Mouse (Mus musculus) limb, embryonic 12.5 days (tissue): ENCODE measurements around the gene Klf15. TPM values are rescaled to one million over a fixed set of nuclear protein-coding genes. Genes with fewer than 3 reads are reported as not detected.

Source experiments
- ATAC-seq: fragments of 200-750 bp; cut with Nextera tagmentation; 2 replicates; pipeline ENCODE4 v1.8.0; 2017; ENCODE audit warnings: low read depth, moderate TSS enrichment; ENCODE audit not compliant: insufficient number of reproducible peaks, insufficient read depth, low FRiP score, low TSS enrichment
- H3K27ac ChIP-seq: fragments of 300-500 bp; sonication (generic); 2 replicates; pipeline ENCODE4 v1.5.1; 2016; ENCODE audit warnings: mild to moderate bottlenecking, moderate library complexity
- H3K27me3 ChIP-seq: fragments of 300-500 bp; sonication (generic); 2 replicates; pipeline ENCODE4 v1.6.1; 2016; ENCODE audit warnings: mild to moderate bottlenecking, moderate library complexity
- H3K36me3 ChIP-seq: fragments of 300-500 bp; sonication (generic); 2 replicates; pipeline ENCODE4 v1.6.1; 2016; ENCODE audit warnings: mild to moderate bottlenecking, moderate library complexity
- H3K4me1 ChIP-seq: fragments of 300-500 bp; sonication (generic); replicated peaks from 2 replicates; pipeline ENCODE4 v1.6.1; 2016
- H3K4me2 ChIP-seq: fragments of 300-500 bp; sonication (generic); 2 replicates; pipeline ENCODE4 v1.6.1; 2016; ENCODE audit warnings: mild to moderate bottlenecking, moderate library complexity
- H3K4me3 ChIP-seq: fragments of 300-500 bp; sonication (generic); replicated peaks from 2 replicates; pipeline ENCODE4 v1.5.1; 2016; ENCODE audit warnings: mild to moderate bottlenecking
- H3K9ac ChIP-seq: fragments of 300-500 bp; sonication (generic); replicated peaks from 2 replicates; pipeline ENCODE4 v1.6.1; 2016; ENCODE audit warnings: mild to moderate bottlenecking, moderate library complexity
- H3K9me3 ChIP-seq: fragments of 300-500 bp; sonication (generic); 2 replicates; pipeline ENCODE4 v1.6.1; 2016; ENCODE audit warnings: mild to moderate bottlenecking, moderate library complexity
- WGBS: fragments of 180-500 bp; shearing (Covaris S2); methylation state at CpG from one replicate; pipeline ENCODE4 v1.1.7; 2016; 5-methylcytosine and 5-hydroxymethylcytosine counted together
- polyA plus RNA-seq: library from polyadenylated mRNA; unstranded; fragments of >200 nt; fragmentation: Nextera tagmentation; extraction: Ambion mirVana; gene quantifications from 2 replicates; pipeline ENCODE4 v1.2.1, GENCODE M21; 2016

The Klf15 gene
- polyA plus RNA-seq, 1 experiment from 2014 or later = 4.6 TPM

DNA sequence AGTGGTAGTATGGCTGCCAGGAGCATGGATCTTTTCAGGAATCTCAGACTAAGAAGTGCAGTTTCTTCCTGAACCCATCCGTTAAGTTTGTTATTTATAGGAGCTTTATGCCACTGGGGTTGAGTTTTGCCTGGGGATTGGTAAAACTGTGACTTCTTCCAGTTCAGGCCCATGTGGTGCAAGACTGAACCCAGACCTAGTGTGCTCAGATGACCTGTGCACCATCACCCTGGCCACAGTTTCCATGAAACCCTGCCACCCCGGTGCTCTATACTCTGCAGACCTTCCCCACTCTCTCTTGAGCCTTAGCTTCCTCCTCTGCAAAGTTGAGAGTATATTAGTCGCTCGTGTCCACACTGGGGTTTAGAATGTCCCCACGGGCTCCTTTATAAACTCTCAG is 50.0 kb downstream of the Klf15 start:
- H3K27ac ChIP-seq = no peak overlapping the region
- no peaks in the 10 kb centered on the region for H3K36me3 ChIP-seq
- H3K4me1 ChIP-seq = peaks cover 17% of the 10 kb centered on the region
- ATAC-seq = no peak
- H3K4me2 ChIP-seq = no peak overlapping the region
- 79% methylated on average over 5 of the region's 5 CpGs for WGBS
- no peak overlapping the region for H3K9ac ChIP-seq
- no peaks in the 10 kb centered on the region for H3K9me3 ChIP-seq
- H3K27me3 ChIP-seq = peaks cover 6% of the 10 kb centered on the region; the same call in 1 of the 2 replicates
- no peak overlapping the region for H3K4me3 ChIP-seq

DNA sequence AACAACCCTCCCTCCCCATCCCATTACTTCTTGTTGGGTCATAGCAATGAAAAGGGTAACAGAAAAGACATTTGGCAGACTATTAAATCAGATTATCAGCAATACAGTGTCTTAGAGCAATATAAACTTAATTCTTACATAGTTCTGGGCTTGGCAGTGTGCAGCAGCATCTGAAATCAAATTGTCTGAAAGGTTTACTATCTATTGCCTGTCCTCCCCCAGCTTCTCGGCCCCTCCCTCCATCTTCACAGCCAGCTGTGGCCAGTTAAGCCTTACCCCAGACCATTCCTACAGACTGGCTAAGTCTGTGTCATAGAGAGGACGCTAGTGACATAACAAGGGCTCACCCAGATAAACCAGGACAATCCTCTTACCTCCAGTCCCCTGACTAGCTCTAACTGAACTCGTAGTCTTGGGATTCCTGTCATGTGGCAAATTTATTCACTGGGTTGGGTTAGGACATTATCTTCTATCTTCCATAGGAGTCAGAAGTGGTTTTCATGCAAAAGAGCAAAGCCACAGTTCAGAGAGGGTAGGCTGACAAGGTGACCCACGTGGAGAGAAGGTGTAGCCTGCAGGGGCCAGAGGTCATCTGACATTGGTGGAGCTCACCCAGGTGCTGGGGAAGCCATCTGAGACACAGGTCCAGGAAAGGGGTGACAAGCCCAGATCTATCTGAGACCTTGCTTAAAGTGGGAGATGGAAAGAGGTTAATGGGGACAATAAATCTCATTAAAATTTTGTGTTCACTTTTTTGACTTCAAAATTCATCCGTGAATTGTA is 50.9 kb downstream of the Klf15 start:
- Histone ChIP-seq H3K9ac (no peak overlapping the region), H3K36me3 (no peaks in the 10 kb centered on the region), H3K27ac (no peak overlapping the region), H3K4me3 (no peak overlapping the region), H3K9me3 (no peaks in the 10 kb centered on the region), H3K4me2 (no peak overlapping the region), H3K27me3 (peaks cover 6% of the 10 kb centered on the region; the same call in 1 of the 2 replicates), H3K4me1 (peaks cover 8% of the 10 kb centered on the region)
- no peak for ATAC-seq
- 75% methylated on average over 5 of the region's 5 CpGs for WGBS

DNA sequence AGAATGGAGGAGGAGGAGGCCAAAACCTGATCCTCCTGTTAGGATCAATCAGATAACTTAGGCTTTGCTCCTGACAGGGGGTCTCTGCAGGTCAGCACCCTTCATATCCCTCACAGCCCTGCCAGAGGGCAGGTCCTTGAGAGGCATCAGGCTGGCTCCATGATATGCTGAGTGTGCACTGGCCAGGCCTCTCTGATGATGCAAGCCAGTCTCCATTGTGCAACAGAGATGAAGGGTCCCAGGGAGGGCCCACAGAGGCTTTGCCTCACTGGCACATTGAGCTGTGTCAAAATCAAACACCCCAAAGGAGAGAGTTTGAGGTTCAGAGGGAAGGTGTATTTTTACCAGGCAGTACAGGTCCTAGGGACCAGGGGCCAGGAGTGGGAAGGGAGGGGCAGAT is 52.0 kb downstream of the Klf15 start:
- ATAC-seq = no peak
- H3K27me3 ChIP-seq = peaks cover 6% of the 10 kb centered on the region; the same call in 1 of the 2 replicates
- no peaks in the 10 kb centered on the region for H3K36me3 ChIP-seq
- peaks cover 4% of the 10 kb centered on the region for H3K4me1 ChIP-seq
- no peak overlapping the region for H3K4me2 ChIP-seq
- no peaks in the 10 kb centered on the region for H3K9me3 ChIP-seq
- no peak overlapping the region for H3K27ac ChIP-seq
- no peak overlapping the region for H3K9ac ChIP-seq
- H3K4me3 ChIP-seq = no peak overlapping the region

DNA sequence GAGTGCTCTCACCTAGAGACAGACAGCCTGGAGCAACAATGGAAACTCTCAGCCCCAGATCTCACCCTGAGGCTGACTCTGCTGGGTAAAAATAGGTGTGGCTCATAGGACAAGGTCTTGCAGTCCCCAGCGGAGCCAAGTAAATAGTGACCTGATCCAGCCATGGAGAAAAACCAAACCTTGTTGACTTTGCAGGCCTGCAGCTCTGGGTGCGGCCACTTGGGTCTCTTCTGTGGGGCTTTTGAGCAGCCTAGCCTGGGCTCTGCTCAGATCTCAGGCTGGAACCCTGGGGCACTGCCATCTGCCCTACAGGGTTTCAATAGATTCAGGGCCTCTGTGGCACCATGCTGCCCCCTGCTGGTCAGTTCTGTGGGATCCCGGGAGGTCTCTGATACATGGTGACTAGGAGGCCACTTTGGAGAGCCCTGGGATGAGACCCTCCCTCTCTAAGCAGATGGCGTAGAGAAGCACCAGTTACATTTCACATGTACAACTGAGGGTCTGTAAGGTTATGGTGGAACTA is 52.6 kb downstream of the Klf15 start:
- peaks cover 6% of the 10 kb centered on the region; the same call in 1 of the 2 replicates for H3K27me3 ChIP-seq
- H3K9ac ChIP-seq = no peak overlapping the region
- no peak overlapping the region for H3K27ac ChIP-seq
- ATAC-seq = no peak
- 35% methylated on average over 4 of the region's 4 CpGs for WGBS
- H3K4me1 ChIP-seq = peaks cover 10% of the 10 kb centered on the region
- no peak overlapping the region for H3K4me2 ChIP-seq
- no peak overlapping the region for H3K4me3 ChIP-seq
- no peaks in the 10 kb centered on the region for H3K9me3 ChIP-seq
- H3K36me3 ChIP-seq = no peaks in the 10 kb centered on the region

DNA sequence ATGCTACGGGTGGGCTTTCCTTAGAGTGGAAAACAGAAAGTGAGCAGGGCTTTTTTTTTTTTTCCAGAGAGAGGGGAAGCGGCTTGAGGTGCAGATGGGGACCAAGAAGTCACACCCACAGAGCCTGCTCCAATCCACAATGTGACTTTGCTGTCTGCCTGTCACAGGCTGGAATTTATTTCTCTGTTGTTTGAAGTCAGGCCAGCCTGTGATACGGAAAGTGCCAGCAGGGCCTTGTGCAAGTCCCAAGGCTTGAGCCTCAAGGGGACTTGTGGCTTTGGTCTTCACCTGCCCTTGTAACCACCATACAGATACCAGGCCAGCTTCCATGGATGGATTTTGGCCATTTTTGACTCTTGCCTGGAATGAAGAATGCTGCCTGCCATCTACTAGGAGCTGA is 56.5 kb downstream of the Klf15 start:
- Histone ChIP-seq H3K9ac (no peak overlapping the region), H3K27me3 (peaks cover 22% of the 10 kb centered on the region), H3K4me3 (no peak overlapping the region), H3K9me3 (no peaks in the 10 kb centered on the region), H3K27ac (no peak overlapping the region), H3K4me2 (no peak overlapping the region), H3K36me3 (no peaks in the 10 kb centered on the region), H3K4me1 (peaks cover 11% of the 10 kb centered on the region)
- 40% methylated on average over 3 of the region's 3 CpGs for WGBS
- ATAC-seq = no peak

DNA sequence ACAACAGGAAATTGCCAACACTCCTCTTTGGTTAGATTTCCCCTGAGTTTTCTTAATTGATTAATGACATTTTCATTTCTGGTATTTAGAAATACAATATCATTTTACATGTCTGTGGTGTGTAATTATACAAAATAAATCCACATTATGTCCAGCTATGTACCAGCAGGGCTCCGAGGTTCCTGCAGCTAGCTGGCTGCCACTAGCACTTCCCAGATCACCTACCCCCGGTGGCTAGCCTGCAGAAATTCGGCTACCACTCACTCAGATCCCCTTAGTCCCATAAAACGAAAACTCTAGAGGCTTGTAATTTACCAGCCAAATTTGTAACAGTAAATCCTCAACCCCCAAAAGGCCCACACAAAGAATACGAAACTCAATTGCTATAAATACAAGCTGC is 57.0 kb downstream of the Klf15 start:
- H3K9me3 ChIP-seq = no peaks in the 10 kb centered on the region
- H3K27me3 ChIP-seq = peaks cover 22% of the 10 kb centered on the region
- H3K36me3 ChIP-seq = no peaks in the 10 kb centered on the region
- H3K9ac ChIP-seq = no peak overlapping the region
- H3K27ac ChIP-seq = no peak overlapping the region
- WGBS = 24% methylated on average over 5 of the region's 5 CpGs
- no peak for ATAC-seq
- H3K4me2 ChIP-seq = no peak overlapping the region
- H3K4me3 ChIP-seq = no peak overlapping the region
- peaks cover 11% of the 10 kb centered on the region for H3K4me1 ChIP-seq

Other genes starting within 250 kb of the Klf15 start
- not detected in 2 replicates for gene Vmn1r53, start 238.1 kb upstream of the Klf15 start, polyA plus RNA-seq
- gene Vmn1r54, start 216.3 kb upstream of the Klf15 start, polyA plus RNA-seq = not detected in 2 replicates
- not detected in 2 replicates for gene BC048671, start 161.4 kb upstream of the Klf15 start, polyA plus RNA-seq
- not detected in 2 replicates for gene Chst13, start 137.4 kb upstream of the Klf15 start, polyA plus RNA-seq
- gene Uroc1, start 129.3 kb upstream of the Klf15 start, polyA plus RNA-seq = 0.06 TPM in 2 replicates
- gene Zxdc, start 93.1 kb upstream of the Klf15 start, polyA plus RNA-seq = 9.9 and 12.1 TPM in 2 replicates
- 0.18 and 0.50 TPM in 2 replicates for gene Cfap100, start 33.8 kb upstream of the Klf15 start, polyA plus RNA-seq
- gene Aldh1l1, start 23.9 kb downstream of the Klf15 start, polyA plus RNA-seq = 1.6 TPM in 2 replicates
- 2.1 and 2.7 TPM in 2 replicates for gene Slc41a3, start 142.1 kb downstream of the Klf15 start, polyA plus RNA-seq